Mouse (Mus musculus): ENCODE measurements around the gene Cisd2.
A peak's percentile ranks its signal among the peaks of the same experiment; 100 is the strongest.

Cisd2 gene

DNA sequence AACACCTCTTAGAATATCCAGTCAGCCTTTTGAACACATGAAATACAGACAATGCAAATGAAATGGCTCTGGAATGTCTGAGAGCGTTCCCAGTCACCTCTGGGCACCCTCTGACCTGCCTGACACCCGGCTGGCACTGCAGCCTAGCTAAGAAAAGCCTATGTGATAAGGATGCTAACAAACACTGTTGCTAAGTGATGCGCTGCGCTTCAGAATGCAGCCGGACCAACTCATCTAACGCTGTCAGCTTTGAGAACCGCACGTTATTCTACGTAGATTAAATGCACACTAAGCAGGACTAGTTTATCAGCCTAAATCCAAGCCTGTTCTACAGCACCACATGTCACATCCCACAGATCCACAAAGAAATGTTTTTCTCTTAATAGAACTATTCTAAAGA is 11.9 kb downstream of the Cisd2 start:
- DNase-seq (ENCODE audit: low read depth, low spot score): no peak

DNA sequence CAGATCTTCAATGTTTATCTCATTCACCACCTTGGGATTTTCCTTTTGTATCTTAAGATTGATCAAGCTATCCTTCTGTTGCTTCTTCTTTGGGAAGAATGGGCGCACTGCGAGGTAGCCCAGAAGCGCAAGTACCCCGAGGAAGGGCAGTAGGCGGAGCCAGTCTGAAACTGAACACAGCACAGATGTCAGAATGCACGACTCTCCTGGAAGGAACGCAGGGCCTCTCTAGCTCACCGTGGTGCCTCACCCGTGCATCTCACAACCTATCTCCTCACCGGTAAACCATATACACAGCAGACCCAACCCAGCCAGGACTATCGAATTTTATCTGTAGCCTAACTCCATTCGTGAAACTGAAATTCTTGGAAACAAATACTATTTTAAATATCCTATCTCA is 12.7 kb downstream of the Cisd2 start:
- no peak for DNase-seq (ENCODE audit: low read depth, low spot score)

DNA sequence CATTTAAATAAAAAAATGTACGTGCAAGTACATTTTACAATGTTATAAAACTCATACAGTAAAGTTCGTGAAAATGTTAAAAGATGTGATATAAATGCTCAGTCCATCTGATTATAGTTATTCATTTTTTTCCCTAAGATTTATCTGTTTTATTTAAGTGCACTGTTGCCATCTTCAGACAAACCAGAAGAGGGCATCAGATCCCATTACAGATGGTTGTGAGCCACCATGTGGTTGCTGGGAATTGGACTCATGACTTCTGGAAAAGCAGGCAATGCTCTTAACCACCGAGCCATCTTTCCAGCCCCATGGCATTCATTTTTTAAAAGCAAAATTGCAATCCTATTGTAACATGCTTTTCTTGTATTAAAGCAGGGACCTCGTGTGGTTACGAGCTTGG is 14.5 kb downstream of the Cisd2 start:
- no peak for DNase-seq (ENCODE audit: low read depth, low spot score)

GRCm38 (mm10) chr3:135407351-135407750 is 16.4 kb downstream of the Cisd2 start:
- peak; percentile 27 for DNase-seq (ENCODE audit: low read depth, low spot score)

GRCm38 (mm10) chr3:135404599-135404998 is 19.1 kb downstream of the Cisd2 start:
- no peak for DNase-seq (ENCODE audit: low read depth, low spot score)

DNA sequence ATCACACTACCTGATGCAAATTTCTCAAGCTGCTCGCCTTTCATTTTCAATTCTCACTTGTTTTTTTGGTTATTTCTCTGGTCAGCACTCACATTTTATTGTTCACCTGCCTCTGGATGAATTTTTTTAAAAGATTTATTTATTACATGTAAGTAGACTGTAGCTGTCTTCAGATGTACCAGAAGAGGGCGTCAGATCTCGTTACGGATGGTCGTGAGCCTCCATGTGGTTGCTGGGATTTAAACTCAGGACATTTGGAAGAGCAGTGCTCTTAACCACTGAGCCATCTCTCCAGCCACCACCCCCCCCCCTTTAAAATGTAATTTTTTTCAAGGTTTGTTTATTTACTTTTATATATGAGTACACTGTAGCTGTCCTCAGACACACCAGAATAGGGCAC is 19.9 kb downstream of the Cisd2 start:
- peak; percentile 21 for DNase-seq (ENCODE audit: low read depth, low spot score)

DNA sequence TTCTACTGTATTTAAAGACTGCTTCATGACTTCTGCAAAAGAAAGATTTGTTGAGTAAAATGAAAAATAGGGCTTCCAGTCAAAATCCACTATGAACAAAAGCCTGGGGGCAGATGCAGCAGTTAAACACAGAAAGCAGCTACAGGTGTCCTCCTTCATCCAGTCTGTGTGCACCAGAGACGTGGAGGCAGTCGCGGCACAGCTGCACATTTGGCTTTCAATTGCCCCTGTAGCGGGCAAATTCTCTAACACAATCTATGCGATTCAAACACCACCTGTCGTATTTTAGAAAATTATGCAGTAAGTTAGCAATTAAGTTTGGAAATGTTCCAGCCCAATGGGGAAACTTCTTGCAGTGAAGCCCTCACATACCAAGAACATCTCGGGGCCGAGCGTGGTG is 20.5 kb downstream of the Cisd2 start:
- DNase-seq (ENCODE audit: low read depth, low spot score): no peak

DNA sequence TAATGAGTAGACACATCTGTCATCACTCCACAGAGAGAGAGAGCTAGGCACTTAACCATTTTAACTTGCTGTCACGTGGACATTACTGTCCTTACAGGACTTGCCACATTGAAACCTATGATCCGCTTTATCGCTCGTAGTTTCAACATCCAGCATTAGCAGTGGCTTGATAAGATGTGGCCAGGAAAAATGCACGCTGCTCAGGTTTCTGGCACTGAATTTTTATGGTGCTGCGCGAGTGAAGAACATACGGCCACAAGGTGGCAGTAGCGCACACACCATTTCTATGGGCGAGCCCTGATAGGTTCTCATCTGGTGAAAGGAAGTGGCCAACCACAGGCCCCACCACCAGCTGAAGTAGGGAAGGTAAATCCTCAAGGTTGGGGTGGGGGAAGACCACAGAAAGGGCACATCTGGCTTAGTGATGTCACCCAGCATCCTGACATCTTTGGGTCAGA is 21.5 kb downstream of the Cisd2 start:
- peak; percentile 96 for DNase-seq (ENCODE audit: low read depth, low spot score)

GRCm38 (mm10) chr3:135397112-135397511 is 26.6 kb downstream of the Cisd2 start:
- DNase-seq (ENCODE audit: low read depth, low spot score): no peak

GRCm38 (mm10) chr3:135396081-135396480 is 27.6 kb downstream of the Cisd2 start:
- no peak for DNase-seq (ENCODE audit: low read depth, low spot score)

DNA sequence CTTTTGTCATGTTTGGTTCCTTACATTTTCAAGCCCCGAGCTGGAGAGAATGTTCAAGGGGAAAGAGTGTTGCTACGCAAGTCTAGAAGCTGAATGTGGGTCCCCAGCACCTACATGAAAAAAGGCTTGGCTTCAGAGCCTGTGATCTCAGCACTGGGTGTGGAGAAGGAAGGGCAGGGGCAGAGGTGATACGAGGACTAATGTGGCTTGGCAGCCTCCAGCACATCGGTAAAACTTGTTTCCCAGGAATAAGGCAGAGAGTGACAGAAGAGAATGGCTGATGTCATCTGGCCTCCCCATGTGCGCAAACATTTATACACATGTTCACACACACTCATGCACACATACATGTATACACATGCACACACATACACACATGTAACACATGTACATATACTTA is 28.6 kb downstream of the Cisd2 start:
- DNase-seq (ENCODE audit: low read depth, low spot score): no peak

- no peak for DNase-seq (ENCODE audit: low read depth, low spot score)
Measured at GRCm38 (mm10) chr3:135393186-135393585, 30.5 kb downstream of the Cisd2 start.

- DNase-seq (ENCODE audit: low read depth, low spot score): no peak
Measured at GRCm38 (mm10) chr3:135379868-135380267, 43.9 kb downstream of the Cisd2 start.

DNA sequence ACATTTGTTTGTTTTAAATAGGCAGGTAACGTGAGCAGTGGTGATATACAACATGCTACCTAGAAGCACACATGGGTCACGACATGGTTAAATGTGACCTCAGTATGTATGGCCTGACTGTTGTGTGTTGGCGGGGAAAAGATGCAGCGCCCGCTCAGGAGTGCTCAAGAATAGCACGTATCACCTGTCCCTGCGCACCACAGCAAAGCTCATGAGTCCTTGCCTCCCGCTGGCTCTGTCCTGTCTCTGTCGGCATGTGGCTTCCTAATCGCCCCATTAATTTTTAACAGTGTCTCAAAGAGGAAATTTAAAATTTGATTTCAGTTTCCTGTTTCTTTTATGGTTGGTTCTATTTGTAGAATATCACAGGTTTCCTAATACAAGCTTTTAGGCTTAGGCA is 46.3 kb downstream of the Cisd2 start:
- no peak for DNase-seq (ENCODE audit: low read depth, low spot score)

- no peak for DNase-seq (ENCODE audit: low read depth, low spot score)
Measured at GRCm38 (mm10) chr3:135375836-135376235, 47.9 kb downstream of the Cisd2 start.

DNA sequence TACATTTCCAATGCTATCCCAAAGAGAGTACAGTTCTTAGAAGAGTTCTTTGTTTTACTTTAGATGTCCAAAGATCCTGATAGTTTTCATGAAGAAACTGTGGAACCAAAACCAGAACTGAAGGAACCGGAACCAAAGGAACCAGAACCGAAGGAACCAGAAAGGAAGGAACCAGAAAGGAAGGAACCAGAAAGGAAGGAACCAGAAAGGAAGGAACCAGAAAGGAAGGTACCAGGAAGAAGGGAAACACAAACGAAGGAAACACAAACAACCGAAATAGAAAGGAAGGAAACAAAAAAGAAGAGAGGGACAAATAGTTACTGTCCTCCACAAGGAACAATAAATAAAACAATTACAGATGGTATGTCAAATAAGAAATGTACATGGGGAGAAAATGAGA is 66.3 kb downstream of the Cisd2 start:
- no peak for DNase-seq (ENCODE audit: low read depth, low spot score)

All from CD4-positive, CD25-positive, alpha-beta regulatory T cell, adult 2 months (primary cell).